Mouse (Mus musculus) intestine, postnatal 0 days (tissue): ENCODE data around the gene Vangl2. TPM values are rescaled to one million over a fixed set of nuclear protein-coding genes. Genes with fewer than 3 reads are reported as not detected.

Experiments used
- ATAC-seq: fragments of 200-750 bp; cut with Nextera tagmentation; 2 replicates; pipeline ENCODE4 v1.8.0; 2017; ENCODE audit warnings: mild to moderate bottlenecking, moderate TSS enrichment, moderate library complexity
- H3K27ac ChIP-seq: fragments of 300-500 bp; sonication (generic); 2 replicates; pipeline ENCODE4 v1.5.1; 2014; ENCODE audit warnings: mild to moderate bottlenecking, low read depth, low read length, moderate library complexity
- H3K27me3 ChIP-seq: fragments of 300-500 bp; sonication (generic); replicated peaks from 2 replicates; pipeline ENCODE4 v1.6.1; 2014; ENCODE audit warnings: low read length, mixed read lengths; ENCODE audit not compliant: control insufficient read depth, insufficient read depth
- H3K36me3 ChIP-seq: fragments of 300-500 bp; sonication (generic); 2 replicates; pipeline ENCODE4 v1.6.1; 2014; ENCODE audit warnings: mild to moderate bottlenecking, moderate library complexity; ENCODE audit not compliant: control insufficient read depth, insufficient read depth
- H3K4me1 ChIP-seq: fragments of 300-500 bp; sonication (generic); replicated peaks from 2 replicates; pipeline ENCODE4 v1.6.1; 2014; ENCODE audit warnings: antibody characterized with exemption, low read length, mixed read lengths; ENCODE audit not compliant: control insufficient read depth, insufficient read depth
- H3K4me2 ChIP-seq: fragments of 300-500 bp; sonication (generic); replicated peaks from 2 replicates; pipeline ENCODE4 v1.6.1; 2014; ENCODE audit warnings: low read depth, mild to moderate bottlenecking, moderate library complexity
- H3K4me3 ChIP-seq: fragments of 300-500 bp; sonication (generic); 2 replicates; pipeline ENCODE4 v1.5.1; 2014; ENCODE audit warnings: low read depth, low read length
- H3K9ac ChIP-seq: fragments of 300-500 bp; sonication (generic); 2 replicates; pipeline ENCODE4 v1.6.1; 2014; ENCODE audit warnings: mild to moderate bottlenecking, low read depth, low read length
- H3K9me3 ChIP-seq: fragments of 300-500 bp; sonication (generic); 2 replicates; pipeline ENCODE4 v1.6.1; 2016; ENCODE audit warnings: mixed run types; ENCODE audit not compliant: control insufficient read depth
- CTCF ChIP-seq: sonication (generic); IDR thresholded peaks from 2 replicates; pipeline ENCODE4 v1.5.1; 2016; ENCODE audit warnings: low read depth, mild to moderate bottlenecking, control low read depth, antibody characterized with exemption, moderate library complexity
- WGBS: fragments of 180-500 bp; shearing (Covaris S2); extraction: QIAGEN DNeasy Blood & Tissue Kit; methylation state at CpG from one replicate; pipeline ENCODE4 v1.1.7; 2014; 5-methylcytosine and 5-hydroxymethylcytosine counted together
- polyA plus RNA-seq: library from polyadenylated mRNA; unstranded; fragments of >200 nt; fragmentation: Nextera tagmentation; extraction: Ambion mirVana; gene quantifications from 2 replicates; pipeline ENCODE4 v1.2.1, GENCODE M21; 2015

Gene Vangl2
- polyA plus RNA-seq, 1 experiment from 2014 or later: 3.3 TPM

- Histone ChIP-seq H3K36me3 (no peaks in the 10 kb centered on the region), H3K4me3 (no peak overlapping the region), H3K27me3 (no peaks in the 10 kb centered on the region), H3K9me3 (no peaks in the 10 kb centered on the region), H3K9ac (no peak overlapping the region), H3K4me1 (no peaks in the 10 kb centered on the region), H3K4me2 (no peak overlapping the region), H3K27ac (no peak overlapping the region)
- 18% methylated on average over 5 of the region's 5 CpGs for WGBS
- no peak for ATAC-seq
- TF ChIP-seq CTCF: peak; percentile 88
Observed at GRCm38 (mm10) chr1:172046938-172047337, 18.7 kb upstream of the Vangl2 start.

DNA sequence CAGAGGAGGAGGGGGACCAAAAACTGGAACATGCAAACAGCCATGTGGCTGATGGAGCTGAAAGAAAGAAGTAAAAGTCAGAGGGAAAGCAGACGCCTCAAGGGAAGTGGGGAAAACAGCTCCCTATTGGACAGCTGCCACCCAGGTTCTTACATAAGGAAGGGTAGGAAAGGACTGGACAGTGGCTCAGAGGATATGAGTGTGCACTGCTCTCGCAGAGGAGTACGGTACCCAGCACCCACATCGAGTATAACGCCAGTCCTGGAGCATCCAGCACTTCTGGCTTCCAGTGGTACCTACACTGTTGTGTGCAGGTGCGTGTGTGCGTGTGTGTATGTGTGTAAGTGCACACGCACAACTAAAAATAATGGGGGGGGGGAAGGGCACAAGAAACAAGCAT is 18.2 kb upstream of the Vangl2 start:
- ATAC-seq: no peak
- Histone ChIP-seq H3K9ac (no peak overlapping the region), H3K4me3 (no peak overlapping the region), H3K36me3 (no peaks in the 10 kb centered on the region), H3K27me3 (no peaks in the 10 kb centered on the region), H3K4me2 (no peak overlapping the region), H3K4me1 (no peaks in the 10 kb centered on the region), H3K27ac (no peak overlapping the region), H3K9me3 (no peaks in the 10 kb centered on the region)
- TF ChIP-seq CTCF: no peak
- 76% methylated on average over 8 of the region's 8 CpGs for WGBS

GRCm38 (mm10) chr1:172029914-172030313 is 1.7 kb upstream of the Vangl2 start:
- Histone ChIP-seq H3K4me2 (no peak overlapping the region), H3K36me3 (no peaks in the 10 kb centered on the region), H3K4me1 (no peaks in the 10 kb centered on the region), H3K27me3 (no peaks in the 10 kb centered on the region), H3K9me3 (no peaks in the 10 kb centered on the region), H3K9ac (no peak overlapping the region), H3K4me3 (no peak overlapping the region), H3K27ac (no peak overlapping the region)
- no peak for TF ChIP-seq CTCF
- 89% methylated on average over 2 of the region's 2 CpGs for WGBS
- ATAC-seq: no peak

DNA sequence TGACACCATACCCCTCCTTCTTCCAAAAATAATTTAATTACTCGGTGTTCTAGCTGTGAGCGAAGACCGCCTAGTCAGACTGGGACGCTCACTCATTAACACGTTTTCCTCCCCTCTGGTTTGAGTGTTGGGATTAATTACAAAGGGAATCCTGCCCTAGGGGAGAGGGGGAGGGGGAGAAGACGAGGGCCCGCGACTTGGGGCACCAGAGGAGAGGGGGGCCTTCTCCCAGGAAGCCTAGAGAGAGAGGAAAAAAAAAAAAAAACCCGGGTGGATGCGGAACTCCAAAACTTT is 488 bp downstream of the Vangl2 start:
- no peak for ATAC-seq
- TF ChIP-seq CTCF: no peak
- no peaks in the 10 kb centered on the region for H3K36me3 ChIP-seq
- no peaks in the 10 kb centered on the region for H3K9me3 ChIP-seq
- peak overlapping the region; percentile 94 for H3K4me3 ChIP-seq
- H3K4me2 ChIP-seq: peak overlapping the region; percentile 93
- H3K4me1 ChIP-seq: no peaks in the 10 kb centered on the region
- 43% methylated on average over 10 of the region's 10 CpGs for WGBS
- no peak overlapping the region for H3K27ac ChIP-seq
- H3K9ac ChIP-seq: peak overlapping the region; percentile 77
- no peaks in the 10 kb centered on the region for H3K27me3 ChIP-seq

DNA sequence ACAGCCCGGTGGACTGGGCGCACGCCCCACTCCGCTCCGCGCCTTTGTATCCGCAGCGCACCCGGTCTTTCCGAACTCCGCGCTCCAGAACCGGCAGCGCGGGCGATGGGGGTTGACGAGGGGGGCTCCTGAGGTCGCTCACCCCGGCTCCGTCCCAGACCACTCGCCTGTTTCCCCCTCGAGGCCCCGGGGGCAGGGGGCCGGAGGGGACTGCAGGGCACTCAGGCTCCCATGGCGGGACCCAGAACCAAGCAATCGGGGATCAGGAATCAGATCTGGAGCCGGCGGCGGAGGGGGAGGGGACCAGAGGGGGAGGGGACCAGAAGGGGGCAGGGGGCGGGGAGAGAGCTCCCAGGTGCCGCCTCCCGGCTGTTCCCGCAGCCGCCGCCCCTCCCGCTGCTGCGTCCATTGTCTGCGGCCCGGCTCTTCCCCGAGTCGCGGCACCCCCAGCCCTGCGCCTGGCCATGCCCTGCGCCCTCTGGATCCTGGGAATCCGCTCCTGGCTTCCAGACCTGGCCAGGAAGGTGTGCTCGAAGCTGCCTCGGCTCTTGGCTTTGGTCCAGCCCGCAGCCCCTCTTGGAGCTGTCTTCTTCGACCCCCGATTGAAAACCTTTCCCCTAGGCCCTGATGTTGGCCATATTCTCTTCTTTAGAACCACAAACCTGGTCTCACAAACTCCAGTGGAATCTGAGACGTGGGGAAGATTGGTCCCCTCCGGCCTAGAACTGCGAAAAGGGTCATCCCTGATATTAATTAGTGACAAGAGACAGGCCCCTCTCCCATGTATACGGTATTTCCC is 1.0 kb downstream of the Vangl2 start:
- H3K4me3 ChIP-seq: peak overlapping the region; percentile 94
- H3K27ac ChIP-seq: peak overlapping the region; percentile 72; the same call in 1 of the 2 replicates
- ATAC-seq: peak; percentile 89
- 0 out of 2 replicates have a peak, but pooled peaks have one; percentile 20 for TF ChIP-seq CTCF
- H3K36me3 ChIP-seq: no peaks in the 10 kb centered on the region
- H3K4me2 ChIP-seq: peak overlapping the region; percentile 93
- no peaks in the 10 kb centered on the region for H3K9me3 ChIP-seq
- no peaks in the 10 kb centered on the region for H3K4me1 ChIP-seq
- H3K27me3 ChIP-seq: no peaks in the 10 kb centered on the region
- WGBS: 2% methylated on average over 51 of the region's 54 CpGs
- peak overlapping the region; percentile 77 for H3K9ac ChIP-seq

- no peak for TF ChIP-seq CTCF
- no peaks in the 10 kb centered on the region for H3K27me3 ChIP-seq
- H3K9ac ChIP-seq: peak overlapping the region; percentile 77
- peak; percentile 37 for ATAC-seq
- peak overlapping the region; percentile 72; the same call in 1 of the 2 replicates for H3K27ac ChIP-seq
- 7% methylated on average over 23 of the region's 23 CpGs for WGBS
- no peaks in the 10 kb centered on the region for H3K9me3 ChIP-seq
- H3K4me2 ChIP-seq: peak overlapping the region; percentile 93
- no peaks in the 10 kb centered on the region for H3K4me1 ChIP-seq
- H3K36me3 ChIP-seq: no peaks in the 10 kb centered on the region
- peak overlapping the region; percentile 94 for H3K4me3 ChIP-seq
Observed at GRCm38 (mm10) chr1:172026201-172026901, 1.9 kb downstream of the Vangl2 start.
